Comparison of ENCODE assay signal across 13 mouse cellular contexts in the genomic region with DNA sequence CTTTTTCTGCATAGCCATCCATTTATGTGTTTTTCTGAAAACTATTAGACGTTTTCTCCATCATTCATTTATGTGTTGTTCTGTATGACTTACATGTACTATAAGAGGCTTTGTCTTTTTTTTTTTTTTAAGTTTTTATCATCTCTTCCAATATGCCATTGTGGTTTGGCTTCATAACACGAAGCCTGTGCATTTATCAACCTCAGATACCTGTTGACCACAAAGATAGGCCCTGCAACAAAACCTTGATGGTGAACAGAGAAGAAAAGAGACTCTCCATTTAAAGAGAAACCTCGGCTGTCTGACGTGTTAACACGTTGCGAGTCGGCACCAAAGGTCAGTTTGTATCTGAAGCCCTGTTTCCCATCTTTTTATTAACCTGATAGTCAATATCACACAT. TPM values are rescaled to one million over a fixed set of nuclear protein-coding genes. Genes with fewer than 3 reads are reported as not detected.
DNase-seq lines count a peak whose midpoint lies in the region; ATAC-seq and TF ChIP-seq lines count a peak whose summit lies in the region.
"Had no signal": no experiment of that assay in that cellular context is flagged by ENCODE, and none has a peak within 500 bp of the region (broad histone marks: within the 10 kb centered on the region; RNA-seq: fewer than 3 reads in every experiment).

No protein-coding gene starts in this region.

- WGBS in forebrain, postnatal 0 days = 75% methylated on average over 7 of the region's 7 CpGs
- 91% methylated on average over 7 of the region's 7 CpGs for WGBS in forebrain, embryonic 10.5 days
- 62% methylated on average over 7 of the region's 7 CpGs for WGBS in kidney, embryonic 16.5 days
- WGBS in limb, embryonic 13.5 days = 84% methylated on average over 7 of the region's 7 CpGs

- no peak overlapping the region; the same call in 1 of the 2 replicates for H3K4me3 ChIP-seq in forebrain, postnatal 0 days (ENCODE audit: low read depth, low read length)
- H3K4me3 ChIP-seq in forebrain, embryonic 10.5 days = no peak overlapping the region
- H3K4me3 ChIP-seq in kidney, embryonic 16.5 days (ENCODE audit: low read length) = peak overlapping the region; percentile 22; the same call in 1 of the 2 replicates
- H3K4me3 ChIP-seq in limb, embryonic 13.5 days = peak overlapping the region; percentile 28
- H3K4me3 ChIP-seq: midbrain, embryonic 12.5 days had no signal

- DNase-seq in forebrain, postnatal 0 days = no peak
- no peak for DNase-seq in forebrain, embryonic 10.5 days (ENCODE audit: extremely low spot score, low spot score)
- DNase-seq in kidney, postnatal 4 days = no peak
- DNase-seq in CD4-positive helper T cell, adult 2 months (ENCODE audit: low read depth, low spot score) = peak; percentile 27
- DNase-seq in layer of hippocampus, adult 11-12 months (ENCODE audit: low spot score) = no peak
- DNase-seq in left cerebral cortex, postnatal 36 days (ENCODE audit: low spot score in 2 of 2) = no peak
- DNase-seq: adrenal gland, postnatal 10 days; thymus, adult 18-20 months had no signal

- no peak for TF ChIP-seq CTCF in forebrain, postnatal 0 days (IDR thresholded peaks at IDR 0.05; ENCODE audit: low read depth)

- ATAC-seq in forebrain, postnatal 0 days = no peak
- ATAC-seq in kidney, embryonic 16.5 days (ENCODE audit: low FRiP score, low TSS enrichment) = no peak
- ATAC-seq in limb, embryonic 13.5 days (ENCODE audit: low FRiP score, low read depth) = no peak
- ATAC-seq: intestine, embryonic 16.5 days had no signal

- no peak overlapping the region for H3K9ac ChIP-seq in forebrain, postnatal 0 days
- H3K9ac ChIP-seq in kidney, embryonic 16.5 days (replicated peaks; ENCODE audit: low read length) = no peak overlapping the region
- H3K9ac ChIP-seq in limb, embryonic 13.5 days = no peak overlapping the region
- H3K9ac ChIP-seq: liver, embryonic 14.5 days; midbrain, embryonic 12.5 days had no signal

- H3K4me2 ChIP-seq in forebrain, postnatal 0 days (ENCODE audit: low read depth) = peak overlapping the region; percentile 27
- H3K4me2 ChIP-seq in kidney, embryonic 16.5 days (replicated peaks; ENCODE audit: low read depth, low read length) = peak overlapping the region; percentile 44
- peak overlapping the region; percentile 53 for H3K4me2 ChIP-seq in limb, embryonic 13.5 days (replicated peaks)

- no peaks in the 10 kb centered on the region for H3K27me3 ChIP-seq in forebrain, postnatal 0 days (ENCODE audit: insufficient read depth, low read length)
- H3K27me3 ChIP-seq in forebrain, embryonic 10.5 days (ENCODE audit: poor library complexity, severe bottlenecking) = peaks cover 16% of the 10 kb centered on the region
- no peaks in the 10 kb centered on the region for H3K27me3 ChIP-seq in kidney, embryonic 16.5 days (ENCODE audit: insufficient read depth, low read length)
- no peaks in the 10 kb centered on the region for H3K27me3 ChIP-seq in limb, embryonic 13.5 days

- no peak overlapping the region for H3K27ac ChIP-seq in forebrain, postnatal 0 days (ENCODE audit: low read depth, low read length)
- H3K27ac ChIP-seq in forebrain, embryonic 10.5 days = no peak overlapping the region
- no peak overlapping the region for H3K27ac ChIP-seq in kidney, embryonic 16.5 days (ENCODE audit: low read length)
- H3K27ac ChIP-seq in limb, embryonic 13.5 days = no peak overlapping the region
- H3K27ac ChIP-seq: liver, embryonic 14.5 days; midbrain, embryonic 12.5 days had no signal

- peaks cover 11% of the 10 kb centered on the region; the same call in 1 of the 2 replicates for H3K4me1 ChIP-seq in forebrain, postnatal 0 days (ENCODE audit: insufficient read depth)
- peaks cover 31% of the 10 kb centered on the region for H3K4me1 ChIP-seq in forebrain, embryonic 10.5 days
- H3K4me1 ChIP-seq in kidney, embryonic 16.5 days (ENCODE audit: insufficient read depth, low read length) = peaks cover 58% of the 10 kb centered on the region
- H3K4me1 ChIP-seq in limb, embryonic 13.5 days = peaks cover 66% of the 10 kb centered on the region

- H3K9me3 ChIP-seq in forebrain, postnatal 0 days (ENCODE audit: low read length) = no peaks in the 10 kb centered on the region
- no peaks in the 10 kb centered on the region for H3K9me3 ChIP-seq in forebrain, embryonic 10.5 days
- no peaks in the 10 kb centered on the region for H3K9me3 ChIP-seq in kidney, embryonic 16.5 days (ENCODE audit: low read length)
- no peaks in the 10 kb centered on the region for H3K9me3 ChIP-seq in limb, embryonic 13.5 days
- H3K9me3 ChIP-seq: midbrain, embryonic 12.5 days had no signal

- intact Hi-C loops in left cerebral cortex, postnatal 36 days (cut with DNase I) = loop anchor here (5.0 to 10.0 kb wide), 3 partner anchors 83 to 635 kb away; partner anchors contain the start of gene Phlpp1

- H3K36me3 ChIP-seq in forebrain, postnatal 0 days (ENCODE audit: insufficient read depth) = no peaks in the 10 kb centered on the region
- no peaks in the 10 kb centered on the region for H3K36me3 ChIP-seq in forebrain, embryonic 10.5 days (replicated peaks)
- H3K36me3 ChIP-seq in kidney, embryonic 16.5 days (ENCODE audit: insufficient read depth, low read length) = no peaks in the 10 kb centered on the region
- H3K36me3 ChIP-seq in limb, embryonic 13.5 days = no peaks in the 10 kb centered on the region
- H3K36me3 ChIP-seq: midbrain, embryonic 12.5 days had no signal

RNA-seq across cellular contexts. Expression of gene Bcl2, which starts 3.9 kb away (rescaled TPM):
- 10.3 and 14.1 TPM in 2 replicates for total RNA-seq in forebrain, postnatal 0 days (2014; rRNA removed)
- 3.5 and 6.3 TPM in 2 replicates for polyA plus RNA-seq in forebrain, postnatal 0 days (2015; fragmentation: Nextera tagmentation; extraction: Ambion mirVana)
- 8.0 and 8.1 TPM in 2 replicates for polyA plus RNA-seq in forebrain, embryonic 10.5 days (2016; fragmentation: Nextera tagmentation; extraction: Ambion mirVana)
- 20.4 and 28.2 TPM in 2 replicates for polyA plus RNA-seq in kidney, embryonic 16.5 days (2015; fragmentation: Nextera tagmentation; extraction: Ambion mirVana)
- 33.3 and 37.8 TPM in 2 replicates for polyA plus RNA-seq in limb, embryonic 13.5 days (2015; fragmentation: Nextera tagmentation; extraction: Ambion mirVana)
- total RNA-seq in left cerebral cortex, postnatal 36 days (2021) = 10 to 100 TPM; 11.0 to 16.1 TPM

RNA-seq across cellular contexts. Expression of gene Kdsr, which starts 49.3 kb away (rescaled TPM):
- 11.8 and 15.8 TPM in 2 replicates for total RNA-seq in forebrain, postnatal 0 days (2014; rRNA removed)
- 13.4 and 17.8 TPM in 2 replicates for polyA plus RNA-seq in forebrain, postnatal 0 days (2015; fragmentation: Nextera tagmentation; extraction: Ambion mirVana)
- polyA plus RNA-seq in forebrain, embryonic 10.5 days (2016; fragmentation: Nextera tagmentation; extraction: Ambion mirVana) = 7.5 and 8.5 TPM in 2 replicates
- polyA plus RNA-seq in kidney, embryonic 16.5 days (2015; fragmentation: Nextera tagmentation; extraction: Ambion mirVana) = 14.7 and 16.3 TPM in 2 replicates
- polyA plus RNA-seq in limb, embryonic 13.5 days (2015; fragmentation: Nextera tagmentation; extraction: Ambion mirVana) = 13.0 and 13.3 TPM in 2 replicates
- 10 to 100 TPM; 24.4 to 29.9 TPM for total RNA-seq in left cerebral cortex, postnatal 36 days (2021)

Comparison
In these comparisons a context has a peak if more than half of its experiments do, and no peak if none do; other contexts are left out.
1. H3K4me3 ChIP-seq: peak in kidney, embryonic 16.5 days (single experiment) and limb, embryonic 13.5 days (single experiment); none in forebrain, postnatal 0 days (single experiment) and forebrain, embryonic 10.5 days (single experiment).
2. Peak in every context shown above with its lines, with median percentiles within 50 percentile points of each other: H3K4me2 ChIP-seq.